Mouse (Mus musculus) right cerebral cortex, postnatal 4 days (tissue): ENCODE measurements around the gene P2ry13.

Source experiments
- DNase-seq: peaks from one replicate; pipeline ENCODE4 v3.0.0-alpha.2; 2022

The P2ry13 gene

GRCm38 (mm10) chr3:59210727-59211126, at the start of gene P2ry13:
TSS of gene P2ry13 (minus strand) at chr3:59210882.
- DNase-seq = no peak

GRCm38 (mm10) chr3:59257740-59258664, 47.3 kb upstream of the P2ry13 start:
- no peak for DNase-seq

- DNase-seq = no peak
These were observed 39.8 kb upstream of the P2ry13 start for GRCm38 (mm10) chr3:59250454-59250853.

GRCm38 (mm10) chr3:59248031-59248430, 37.3 kb upstream of the P2ry13 start:
- no peak for DNase-seq

- DNase-seq = peak; percentile 30
These were observed 32.7 kb upstream of the P2ry13 start for GRCm38 (mm10) chr3:59243384-59243783.

- no peak for DNase-seq
These were observed 24.2 kb upstream of the P2ry13 start for GRCm38 (mm10) chr3:59234878-59235277.

GRCm38 (mm10) chr3:59230912-59231311, 20.2 kb upstream of the P2ry13 start:
- DNase-seq = no peak

- no peak for DNase-seq
These were observed 18.3 kb upstream of the P2ry13 start for GRCm38 (mm10) chr3:59228730-59229551.

- DNase-seq = no peak
These were observed 17.0 kb upstream of the P2ry13 start for GRCm38 (mm10) chr3:59227696-59228095.

- no peak for DNase-seq
These were observed 14.7 kb upstream of the P2ry13 start for GRCm38 (mm10) chr3:59225411-59225810.

- no peak for DNase-seq
These were observed 11.6 kb upstream of the P2ry13 start for GRCm38 (mm10) chr3:59222303-59222702.

GRCm38 (mm10) chr3:59219326-59219725, 8.6 kb upstream of the P2ry13 start:
- no peak for DNase-seq

GRCm38 (mm10) chr3:59217211-59217610, 6.5 kb upstream of the P2ry13 start:
- no peak for DNase-seq

GRCm38 (mm10) chr3:59212404-59212803, 1.7 kb upstream of the P2ry13 start:
- no peak for DNase-seq

GRCm38 (mm10) chr3:59211784-59212183, 1.1 kb upstream of the P2ry13 start:
- DNase-seq = no peak

GRCm38 (mm10) chr3:59210089-59210488, 593 bp downstream of the P2ry13 start:
- no peak for DNase-seq

GRCm38 (mm10) chr3:59208650-59209548, 1.8 kb downstream of the P2ry13 start:
- DNase-seq = no peak

- no peak for DNase-seq
These were observed 4.7 kb downstream of the P2ry13 start for GRCm38 (mm10) chr3:59205941-59206340.

- DNase-seq = no peak
These were observed 5.8 kb downstream of the P2ry13 start for GRCm38 (mm10) chr3:59204719-59205503.

GRCm38 (mm10) chr3:59203802-59204520, 6.7 kb downstream of the P2ry13 start:
- DNase-seq = no peak

GRCm38 (mm10) chr3:59197329-59197948, 13.2 kb downstream of the P2ry13 start:
- DNase-seq = no peak
